Mouse (Mus musculus) olfactory bulb, adult 2 months (tissue): ENCODE results near the gene Esm1.

Experiments used
- CTCF ChIP-seq: fragments of 200-500 bp; IDR thresholded peaks from 2 replicates; pipeline ENCODE4 v1.5.1; 2012; ENCODE audit warnings: low read depth, mild to moderate bottlenecking, low read length, moderate library complexity; ENCODE audit not compliant: insufficient read depth
- POLR2A ChIP-seq: fragments of 200-500 bp; IDR thresholded peaks from 2 replicates; pipeline ENCODE4 v1.6.1; 2012; ENCODE audit warnings: mild to moderate bottlenecking, low read depth, low read length, moderate library complexity; ENCODE audit not compliant: insufficient read depth

GRCm38 (mm10) chr13:113213865-113214264 lies 4.4 kb downstream of the Esm1 start:
- TF ChIP-seq POLR2A (no peak), CTCF (no peak)
